Mouse (Mus musculus) brain, embryonic 18.5 days (tissue): ENCODE measurements around the gene Map3k6.

Source experiments
- DNase-seq: peaks from one replicate; pipeline ENCODE4 v3.0.0-alpha.2; 2012; ENCODE audit warnings: low read depth, low spot score

The Map3k6 gene

DNA sequence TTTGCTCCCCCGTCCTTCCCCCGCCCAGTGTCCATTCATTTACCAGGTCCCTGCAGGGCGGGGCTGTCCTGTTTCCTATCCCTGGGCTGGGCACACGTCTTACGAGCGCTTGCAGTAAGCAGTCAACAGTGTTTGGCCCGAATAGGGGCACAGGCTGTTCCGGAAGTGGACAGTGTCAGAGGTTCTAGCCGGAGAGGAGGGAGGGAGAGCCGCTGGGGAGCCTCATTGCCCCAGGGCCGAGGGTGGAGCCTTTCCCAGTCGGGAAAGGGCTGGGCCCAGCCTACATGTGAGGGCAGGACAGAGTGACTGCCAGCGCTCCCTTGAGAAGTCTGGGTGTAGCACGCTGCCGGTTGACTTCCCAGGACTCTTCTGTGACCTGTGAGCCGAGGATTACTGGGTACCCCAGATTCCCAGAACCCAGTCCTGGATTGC, at the start of gene Map3k6:
TSS of gene Map3k6 (plus strand) at position 329 of the 432 bp plus-strand sequence.
- no peak for DNase-seq

DNA sequence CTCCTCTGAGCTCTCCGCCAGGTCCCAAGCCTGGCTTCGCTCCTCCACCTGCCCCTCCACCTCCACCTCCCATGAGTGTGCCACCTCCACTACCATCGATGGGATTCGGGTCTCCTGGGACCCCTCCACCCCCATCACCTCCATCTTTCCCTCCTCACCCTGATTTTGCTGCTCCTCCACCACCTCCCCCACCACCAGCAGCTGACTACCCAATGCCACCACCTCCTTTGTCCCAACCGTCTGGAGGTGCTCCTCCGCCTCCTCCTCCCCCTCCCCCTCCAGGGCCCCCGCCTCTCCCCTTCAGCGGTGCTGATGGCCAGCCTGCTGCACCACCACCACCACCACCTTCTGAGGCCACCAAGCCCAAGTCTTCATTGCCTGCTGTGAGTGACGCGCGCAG, 46.1 kb upstream of the Map3k6 start:
- no peak for DNase-seq

DNA sequence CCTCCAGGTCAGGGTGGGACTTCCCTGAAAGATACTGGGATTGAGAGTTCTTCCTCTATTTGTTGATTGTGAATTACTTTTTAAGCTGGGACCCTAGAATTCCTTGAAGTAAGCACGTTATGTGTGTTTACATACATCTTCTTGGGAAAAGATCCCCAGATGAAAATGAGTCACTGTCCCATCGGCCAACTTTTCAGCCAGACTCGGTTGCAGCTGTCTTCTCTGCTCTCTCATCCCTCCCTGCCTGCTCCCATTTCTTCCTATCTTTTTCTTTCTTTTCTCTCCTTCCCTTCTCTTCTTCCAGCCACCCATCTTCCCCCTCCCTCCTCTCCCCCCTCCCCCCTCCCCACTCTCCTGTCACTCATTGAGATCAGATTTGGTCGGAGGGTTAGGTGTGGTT, 45.6 kb upstream of the Map3k6 start:
- no peak for DNase-seq

DNA sequence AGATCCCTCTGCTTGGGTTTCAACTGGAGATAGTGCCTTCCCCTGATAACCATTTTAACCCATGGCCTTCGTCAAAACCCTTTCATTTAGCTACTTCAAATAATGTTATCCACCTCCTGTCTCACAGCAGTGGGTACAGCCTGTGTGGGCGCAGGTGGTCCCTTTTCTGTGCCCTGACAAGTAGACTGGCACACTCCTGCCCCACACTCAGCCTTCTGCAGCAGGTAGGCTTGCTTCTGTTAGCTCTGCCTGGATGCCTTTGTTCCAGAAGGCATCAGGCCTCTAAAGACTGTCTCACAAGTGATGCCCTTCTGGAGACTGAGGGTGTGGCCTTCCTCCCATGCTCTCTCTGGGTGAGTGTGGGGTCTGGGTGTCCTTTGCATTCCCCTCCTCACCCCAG, 44.5 kb upstream of the Map3k6 start:
- no peak for DNase-seq

DNA sequence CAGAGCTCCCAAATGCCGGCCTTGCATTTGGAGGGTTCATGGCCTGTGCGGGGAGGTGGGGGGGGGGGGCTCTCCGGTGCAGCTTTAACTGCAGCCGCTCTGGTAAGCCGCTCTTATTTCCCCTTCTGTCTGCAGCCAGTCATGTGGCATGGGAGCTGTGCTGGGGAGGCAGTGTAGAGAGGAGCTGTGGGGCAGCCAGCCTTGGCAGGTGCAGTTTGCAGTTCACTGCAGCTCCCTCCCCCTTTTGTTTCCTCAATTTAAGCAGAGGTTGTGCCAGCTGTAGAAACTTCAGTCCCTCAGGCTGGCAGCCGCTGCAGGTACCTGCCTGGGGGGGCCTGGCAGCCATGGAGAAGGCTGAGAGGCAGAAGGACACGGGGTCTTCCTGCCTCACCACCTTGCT, 43.8 kb upstream of the Map3k6 start:
- DNase-seq: no peak

DNA sequence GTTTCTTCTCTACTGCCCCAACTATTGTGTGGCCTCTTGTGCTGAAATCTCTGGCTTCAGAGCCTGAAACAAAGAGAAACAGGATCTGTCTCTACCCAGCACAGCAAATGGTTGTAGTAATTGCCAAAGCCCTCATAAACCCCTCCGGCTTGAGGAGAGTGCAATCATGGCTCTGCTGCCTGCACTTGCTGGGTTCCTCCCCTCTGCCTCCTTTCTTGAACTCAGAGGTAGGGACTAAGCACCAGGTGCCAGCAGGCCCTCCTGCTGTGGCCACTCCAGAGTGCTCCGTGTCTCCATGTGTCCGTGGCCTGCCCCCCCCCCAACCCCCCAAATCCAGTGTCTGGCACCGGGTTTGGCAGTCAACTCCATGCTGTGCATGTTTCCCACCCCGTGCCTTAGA, 43.3 kb upstream of the Map3k6 start:
- no peak for DNase-seq

DNA sequence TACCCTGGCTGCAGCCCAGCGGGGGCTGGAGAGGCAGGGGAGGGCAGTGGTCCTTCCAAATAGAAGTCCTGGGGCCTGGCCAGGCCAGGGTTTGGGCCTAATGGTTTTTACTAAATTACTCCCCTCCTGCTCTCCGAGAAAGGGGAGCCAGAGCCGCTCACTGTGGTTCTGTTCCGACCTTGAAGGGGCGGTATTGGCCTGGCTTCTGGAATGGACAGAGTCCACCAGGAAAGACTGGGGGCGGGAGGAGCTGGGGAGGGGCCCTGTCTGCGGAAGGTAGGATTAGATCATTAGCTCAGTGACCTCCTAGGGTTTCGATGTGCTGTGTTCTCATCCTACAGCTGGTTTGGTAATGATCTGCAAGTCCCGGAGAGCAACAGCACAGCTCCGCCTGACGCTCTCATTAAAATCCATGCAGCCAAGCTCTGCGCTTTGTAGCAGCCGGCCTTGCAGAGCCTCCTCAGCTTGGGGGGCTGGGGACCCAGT, 42.8 kb upstream of the Map3k6 start:
- DNase-seq: no peak

DNA sequence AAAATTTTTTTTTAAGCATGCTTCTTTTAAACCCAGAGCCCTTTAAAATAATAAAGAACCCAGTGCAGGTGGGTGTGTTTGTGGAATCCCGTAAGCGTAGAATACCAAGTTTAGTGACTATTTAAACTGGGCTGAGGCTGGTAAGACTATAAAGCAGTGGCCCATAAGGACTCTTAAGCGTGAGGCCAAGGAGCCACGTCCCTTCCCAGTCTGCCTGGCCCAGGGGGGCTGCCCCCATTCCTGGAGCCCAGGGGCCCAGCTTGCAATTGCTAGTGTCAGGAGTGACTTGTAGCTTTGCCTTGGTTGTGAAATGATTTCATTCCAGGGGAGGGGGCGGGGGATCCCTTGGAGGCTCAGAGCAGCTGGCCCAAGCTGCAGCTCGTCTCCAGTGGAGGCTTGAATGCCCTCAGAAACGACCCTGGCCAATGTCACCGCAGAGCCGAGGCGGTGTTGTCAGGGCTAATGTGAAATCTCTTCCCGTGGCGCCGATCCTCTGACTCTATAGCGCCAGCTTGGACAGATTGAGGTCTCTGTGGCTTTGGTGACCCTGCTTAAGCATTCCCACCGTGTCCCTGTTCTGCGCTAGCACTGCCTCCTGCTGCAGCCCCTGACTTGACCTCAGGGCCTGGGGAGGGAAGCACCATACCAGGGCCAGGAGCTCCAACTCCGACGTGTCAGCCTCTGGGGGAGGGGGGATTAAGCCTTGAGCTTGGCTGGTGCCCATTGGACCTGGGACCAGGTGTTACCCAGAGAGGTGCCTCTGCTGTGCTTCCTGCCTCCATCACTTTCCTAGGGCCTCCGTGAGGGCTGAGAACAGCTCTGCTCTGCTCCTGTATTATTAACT, 42.1 kb upstream of the Map3k6 start:
- DNase-seq: no peak

DNA sequence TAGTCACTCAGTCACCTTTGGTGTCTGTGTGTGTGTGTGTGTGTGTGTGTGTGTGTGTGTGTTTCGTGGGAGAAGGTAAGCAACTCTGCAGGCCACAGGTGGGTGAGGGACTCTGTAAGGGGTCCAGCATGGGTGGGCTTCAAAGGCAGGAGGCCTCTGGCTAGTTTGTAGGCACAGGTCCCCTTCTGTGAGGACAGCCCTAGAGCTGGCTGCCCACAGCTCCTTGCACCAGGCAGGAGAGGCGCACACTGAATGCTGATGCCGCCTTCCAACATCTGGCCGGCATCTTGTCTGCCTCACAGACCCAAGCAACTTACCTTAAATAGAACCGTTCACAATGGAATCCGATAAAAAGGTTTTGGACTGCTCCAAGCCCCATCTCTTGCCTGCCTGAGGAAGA, 40.9 kb upstream of the Map3k6 start:
- no peak for DNase-seq

DNA sequence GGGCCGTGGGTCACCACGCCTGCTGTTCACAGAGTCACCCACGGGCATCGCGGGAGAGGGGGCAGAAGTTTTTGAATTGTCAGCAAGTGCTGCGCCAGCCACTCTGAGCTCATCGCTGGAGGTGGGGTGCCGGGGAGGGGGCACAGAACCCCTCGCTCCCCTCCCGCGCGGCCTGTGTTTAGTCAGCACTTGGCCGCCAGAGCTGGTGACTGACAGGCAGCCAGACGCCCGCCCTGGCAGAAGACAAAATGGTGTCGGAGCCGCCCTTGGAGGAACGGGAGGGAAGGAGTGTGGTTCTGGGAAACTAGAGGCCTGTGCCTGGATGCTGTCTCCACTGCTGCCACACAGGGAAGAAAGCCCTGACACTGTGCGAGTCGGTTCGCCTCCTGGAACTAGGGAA, 40.3 kb upstream of the Map3k6 start:
- DNase-seq: no peak

DNA sequence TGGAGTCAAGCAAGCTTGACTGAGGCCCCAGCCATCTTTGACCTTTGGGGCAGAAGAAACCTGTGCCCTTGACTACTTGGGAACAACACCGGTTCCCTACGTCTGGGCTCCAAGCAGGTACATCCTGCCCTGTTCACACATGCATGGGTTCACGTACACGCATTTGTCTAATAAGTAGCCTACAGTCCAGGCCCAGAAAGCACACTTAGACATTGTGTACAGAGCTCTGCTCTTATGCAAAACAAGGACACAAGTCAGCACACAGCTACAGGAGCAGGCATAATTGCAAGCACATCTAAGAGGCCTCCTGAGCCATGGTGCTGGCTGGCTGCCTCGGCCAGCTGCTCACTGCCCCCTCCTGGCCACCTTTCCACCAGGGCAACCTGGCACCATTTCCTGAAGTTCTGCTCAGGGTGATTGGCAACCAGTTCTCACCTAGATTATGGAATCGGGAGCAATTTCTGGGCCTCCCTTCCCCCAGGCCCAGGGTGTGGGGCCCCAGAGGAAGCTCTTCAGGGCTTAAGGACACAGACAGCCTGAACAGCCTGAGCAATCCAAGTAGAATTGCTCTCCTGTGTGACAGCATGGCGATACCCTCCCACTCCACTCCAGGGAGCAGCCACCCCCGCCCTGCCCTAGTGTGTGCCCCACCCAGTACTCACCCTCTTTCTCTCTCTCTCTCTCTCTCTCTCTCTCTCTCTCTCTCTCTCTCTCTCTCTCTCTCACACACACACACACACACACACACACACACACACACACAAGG, 39.4 kb upstream of the Map3k6 start:
- no peak for DNase-seq

DNA sequence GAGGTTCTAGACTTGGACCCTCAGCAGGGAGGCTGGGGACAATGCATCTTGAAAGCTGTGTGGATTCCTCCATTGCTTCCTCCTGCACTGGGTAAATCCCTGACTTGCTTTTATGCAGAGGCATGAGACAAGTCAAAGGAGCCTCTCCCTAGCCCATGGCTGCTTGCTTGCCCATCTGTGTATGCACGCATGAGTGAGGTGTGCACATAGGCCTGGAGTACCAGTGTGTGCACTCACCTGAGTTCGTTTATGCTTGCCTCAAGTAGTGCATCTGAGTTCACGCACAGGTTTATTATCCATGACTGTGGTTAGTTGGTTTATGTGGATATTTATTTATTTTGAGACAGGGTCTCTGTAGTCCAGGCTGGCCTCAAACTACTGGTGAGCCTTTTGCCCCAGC, 38.4 kb upstream of the Map3k6 start:
- no peak for DNase-seq

DNA sequence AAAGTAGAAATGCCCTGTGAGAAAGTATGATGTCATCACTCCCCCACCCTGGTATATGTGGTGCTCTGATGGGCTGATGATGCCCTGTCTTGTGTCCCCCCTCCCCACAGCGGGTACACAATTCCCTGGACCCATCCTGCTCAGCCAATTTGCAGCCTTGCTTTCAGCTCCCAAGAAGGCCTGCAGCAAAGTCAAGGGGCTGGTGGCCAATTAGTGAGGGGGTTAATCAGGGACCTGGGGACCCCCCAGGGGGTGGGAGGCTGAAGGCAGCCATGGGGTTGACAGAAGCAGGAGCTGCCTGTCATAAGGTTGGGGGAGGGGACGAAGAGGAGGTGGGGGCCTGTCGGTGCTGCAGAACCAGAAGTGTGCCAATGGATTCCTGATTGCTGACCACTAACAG, 37.0 kb upstream of the Map3k6 start:
- DNase-seq: no peak

DNA sequence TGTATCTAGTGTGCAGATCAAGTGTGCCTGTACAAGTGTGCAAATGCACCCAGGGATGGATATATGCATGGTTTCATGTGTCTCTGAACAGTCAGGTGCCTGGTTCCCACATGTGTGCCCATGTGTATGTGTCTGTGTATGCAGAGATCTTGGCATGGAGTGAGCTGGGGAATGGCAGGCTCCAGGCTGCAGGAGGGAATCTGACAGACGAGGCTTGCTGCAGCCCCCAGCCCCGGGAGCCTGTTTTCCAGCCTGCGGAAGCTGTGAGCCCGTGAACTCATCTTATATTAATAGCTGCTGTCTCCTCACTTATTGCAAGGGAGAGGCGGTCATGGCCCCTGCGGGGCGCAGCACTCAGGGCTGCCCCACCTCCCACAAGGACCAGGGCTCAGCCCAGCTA, 36.2 kb upstream of the Map3k6 start:
- no peak for DNase-seq

DNA sequence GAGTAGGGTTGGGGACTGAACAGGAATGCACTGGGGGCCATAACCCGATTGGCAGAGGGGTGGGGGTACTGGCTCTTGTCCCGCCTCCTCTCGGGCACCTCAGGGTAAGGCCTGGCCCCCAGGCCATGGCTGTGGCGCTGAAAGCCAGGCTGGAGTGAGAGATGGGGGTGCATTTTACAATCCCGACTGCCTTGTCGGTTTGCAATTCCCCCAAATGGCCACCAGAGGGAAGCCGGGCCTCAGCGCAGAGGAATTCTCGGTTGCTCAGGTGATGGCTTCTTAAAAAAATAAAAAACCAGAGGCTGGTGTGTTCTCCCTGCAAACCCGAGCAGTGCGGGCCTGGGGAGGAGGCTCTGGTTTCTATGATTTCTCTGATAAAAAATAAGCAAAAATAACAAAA, 31.3 kb upstream of the Map3k6 start:
- no peak for DNase-seq

DNA sequence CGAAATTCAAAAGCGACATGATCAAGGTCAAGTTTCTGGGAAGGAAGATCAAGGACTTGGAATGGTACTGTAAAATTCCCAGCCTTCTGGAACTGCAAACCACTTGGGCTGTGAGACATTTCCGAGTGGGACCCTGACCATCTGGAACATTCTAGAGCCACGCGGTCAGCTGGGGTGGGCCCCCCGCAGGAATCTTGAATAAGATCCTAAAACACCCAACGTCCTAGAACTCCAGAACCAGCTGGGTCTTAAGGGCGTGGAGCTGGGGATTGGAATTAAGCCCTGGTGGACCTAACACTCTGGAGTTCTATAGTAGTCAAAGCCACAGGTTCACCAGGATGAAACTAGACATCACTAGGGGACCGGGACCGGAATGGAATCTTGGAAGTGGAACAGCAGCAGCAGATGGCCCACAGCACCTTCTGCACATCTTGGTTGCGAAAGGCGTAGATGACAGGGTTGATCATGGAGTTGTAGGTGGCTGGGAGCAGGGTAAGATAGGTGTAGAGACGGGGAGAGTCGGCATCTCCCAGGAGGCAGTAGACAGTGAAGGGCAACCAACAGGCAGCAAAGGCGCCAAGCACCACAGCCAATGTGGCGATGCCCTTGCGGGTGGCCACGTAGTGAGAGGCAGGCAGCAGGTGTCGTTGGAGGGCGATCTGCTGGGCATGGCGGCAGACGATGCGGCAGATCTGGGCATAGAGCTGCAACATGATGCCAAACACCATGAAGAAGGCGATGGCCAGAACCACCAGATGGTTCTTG, 30.4 kb upstream of the Map3k6 start:
- no peak for DNase-seq

DNA sequence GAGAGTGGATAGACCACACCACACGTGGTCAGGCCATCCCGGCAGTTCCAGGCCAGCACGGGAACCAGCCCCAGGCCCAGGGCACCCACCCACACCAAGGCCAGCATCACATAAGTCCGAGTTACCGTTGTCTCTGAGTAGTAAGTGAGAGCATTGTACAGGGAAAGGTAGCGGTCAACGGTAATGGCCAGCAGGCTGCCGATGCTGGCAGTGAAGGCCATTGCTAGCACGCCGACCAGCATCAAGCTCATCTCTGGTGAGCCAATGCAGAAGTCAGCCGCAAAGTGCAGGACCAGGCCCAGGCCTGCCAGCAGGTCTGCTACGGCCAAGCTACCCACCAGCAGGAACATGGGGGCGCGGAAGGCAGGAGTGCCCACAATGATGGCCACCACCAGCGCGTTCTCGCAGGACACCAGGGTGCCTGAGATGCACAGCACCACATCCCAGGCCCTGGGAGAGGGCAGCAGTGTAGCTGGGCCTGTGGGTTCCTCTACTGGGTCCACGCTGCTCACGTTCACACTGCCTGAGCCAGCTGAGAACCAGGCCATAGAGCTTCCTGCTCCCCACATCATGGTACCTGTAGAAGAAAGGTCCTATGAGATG, 29.7 kb upstream of the Map3k6 start:
- DNase-seq: no peak

DNA sequence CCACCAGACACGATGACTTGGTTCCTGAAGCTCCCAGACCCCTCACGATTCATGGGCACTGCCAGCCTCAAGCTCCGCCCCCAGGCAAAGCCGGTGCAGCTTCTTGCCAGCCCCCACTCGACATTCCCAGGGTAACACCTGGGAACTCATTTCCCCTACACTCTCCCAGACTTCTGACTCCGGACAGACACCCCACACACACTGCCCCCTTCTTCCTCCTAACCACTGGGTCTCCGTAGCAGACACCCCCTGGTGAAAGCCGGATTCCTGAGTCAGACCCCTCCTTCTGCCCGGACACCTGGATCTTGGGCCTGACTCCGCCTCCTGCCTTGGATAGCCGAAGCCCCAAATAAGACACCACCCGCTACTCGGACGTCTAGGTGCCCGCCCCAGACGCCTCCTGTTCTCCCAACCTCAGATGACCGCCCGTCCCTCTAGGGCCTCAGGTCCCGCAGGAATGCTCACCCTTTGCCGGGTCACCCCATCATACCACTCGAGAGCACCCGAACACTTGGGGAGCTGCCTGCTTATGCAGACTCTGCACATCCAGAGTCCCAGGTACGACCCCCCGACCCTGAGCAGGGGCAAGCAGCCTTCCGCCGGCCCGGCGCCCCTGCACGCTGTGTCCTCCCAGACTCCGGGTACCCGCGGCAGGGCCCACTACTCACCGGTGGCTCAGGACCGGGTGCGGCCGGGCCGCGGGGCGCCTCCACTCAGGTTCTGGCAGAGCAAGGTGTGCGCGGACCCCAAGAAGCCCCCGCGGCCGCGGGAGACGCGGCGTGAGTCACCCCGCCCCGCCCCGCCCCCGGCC, 28.7 kb upstream of the Map3k6 start, which contains the start of the genes Cd164l2 and Gpr3:
TSS of gene Cd164l2 (plus strand) at position 381 of the 811 bp plus-strand sequence.
TSS of gene Gpr3 (minus strand) at position 786 of the 811 bp plus-strand sequence.
- DNase-seq: no peak

DNA sequence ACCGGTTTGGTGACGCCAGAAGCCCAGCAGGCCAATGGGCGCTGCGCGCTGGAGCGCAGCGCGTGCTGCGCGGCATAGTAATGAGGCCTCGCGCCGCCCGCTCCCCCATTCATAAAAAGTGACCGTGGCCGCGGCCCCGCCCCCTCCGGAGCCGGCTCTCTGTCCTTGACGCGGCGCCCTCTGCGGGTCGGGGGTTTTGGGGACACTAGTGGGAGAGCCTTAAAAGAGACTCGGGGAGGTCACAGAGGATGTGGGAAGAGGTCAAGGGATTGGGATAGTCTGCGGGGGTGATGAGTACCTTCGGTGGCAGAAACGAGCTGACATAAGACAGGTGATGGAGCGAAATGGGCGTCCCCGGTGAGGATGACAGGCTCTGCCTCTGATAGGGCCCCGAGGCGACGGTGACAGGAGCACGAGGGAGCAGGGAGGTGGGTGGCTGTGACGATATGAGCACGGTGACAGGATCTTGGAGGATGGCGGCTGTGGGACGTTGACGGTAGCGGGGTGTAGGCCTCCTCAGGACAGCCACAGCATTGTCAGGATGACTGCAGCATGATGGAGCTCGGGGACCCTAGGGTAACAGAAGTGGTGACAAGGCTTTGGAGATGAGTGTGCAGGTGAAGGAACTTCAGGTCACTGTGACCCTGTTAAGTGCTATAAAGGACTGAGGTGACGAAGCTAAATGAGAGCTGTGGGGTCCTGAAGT, 27.9 kb upstream of the Map3k6 start:
- no peak for DNase-seq

DNA sequence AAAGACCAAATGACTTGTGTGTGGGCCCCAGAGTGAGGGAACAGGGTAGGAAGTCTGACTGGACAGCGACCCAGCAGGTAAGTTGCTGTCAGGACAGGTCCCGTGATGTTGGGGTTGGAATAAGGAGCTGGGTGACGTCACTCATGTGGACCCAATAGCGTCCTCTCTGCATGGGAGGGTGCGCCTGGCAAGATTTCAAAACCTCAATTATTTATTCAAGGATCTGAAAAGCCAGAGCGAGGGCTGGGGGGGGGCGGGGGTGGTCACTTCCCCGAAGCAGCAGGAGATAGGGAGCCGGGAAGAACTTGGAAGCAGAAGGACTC, 27.4 kb upstream of the Map3k6 start:
- DNase-seq: no peak
